Mouse (Mus musculus) lung, postnatal 0 days (tissue): ENCODE data around the gene Prkce.

Experiments used
- CTCF ChIP-seq: IDR thresholded peaks from 2 replicates; pipeline ENCODE4 v1.5.1; 2016; ENCODE audit warnings: antibody characterized with exemption, mild to moderate bottlenecking
- EP300 ChIP-seq: IDR thresholded peaks from 2 replicates; pipeline ENCODE4 v1.6.1; 2016; ENCODE audit warnings: antibody characterized with exemption, mild to moderate bottlenecking, control low read depth

DNA sequence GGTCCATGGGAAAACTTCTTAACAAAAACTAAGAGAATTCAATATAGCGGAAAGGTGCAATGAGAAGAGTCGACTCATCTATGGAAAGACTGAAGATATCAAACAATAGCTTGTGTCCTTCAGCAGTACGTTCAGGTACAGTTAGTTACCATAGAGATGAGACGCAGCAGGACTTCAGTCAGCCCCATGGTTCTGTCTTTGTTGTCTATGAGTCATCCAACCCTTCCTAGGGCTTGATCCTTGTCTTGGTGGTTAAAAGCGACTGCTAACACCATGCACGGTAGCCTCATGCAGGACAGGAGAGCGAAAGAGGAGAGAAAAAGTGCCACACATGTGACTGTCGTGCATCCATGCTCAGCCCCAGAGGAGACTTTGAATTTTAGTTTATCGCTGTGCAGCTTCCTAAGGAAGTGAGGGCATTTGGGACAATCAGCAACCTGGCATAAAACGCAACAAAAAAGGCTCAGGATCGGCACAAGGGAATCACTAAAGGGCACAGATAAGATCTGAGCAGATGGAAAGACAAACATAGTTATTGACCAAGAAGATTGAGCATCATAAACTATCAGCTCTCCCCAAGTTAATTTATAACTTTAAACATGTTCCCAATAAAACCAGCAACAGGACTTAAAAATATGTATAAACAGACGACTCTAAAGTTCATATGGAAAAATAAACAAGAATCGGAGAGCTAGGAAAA, 448.2 kb downstream of the Prkce start:
- TF ChIP-seq CTCF (no peak), EP300 (no peak)
